Mouse (Mus musculus) adrenal gland, adult (tissue): Measurements from ENCODE around the gene Ddx20.
"Not testable (repeated sequence)": the region's sequence is repeated elsewhere in the genome, so short reads cannot be mapped to it uniquely, and the experiment has no call there.

Source experiments
- DNase-seq, 2 experiments: peaks; one replicate each; pipeline ENCODE4 v3.0.0; 2022 to 2023; ENCODE audit warnings: low spot score in 1 of 2; ENCODE audit not compliant: inconsistent age in 2 of 2

Ddx20 gene

GRCm38 (mm10) chr3:105705561-105705960, 18.2 kb upstream of the Ddx20 start:
- no peak for DNase-seq

- peak; percentile 71 to 87 for DNase-seq
These were observed 17.7 kb upstream of the Ddx20 start for GRCm38 (mm10) chr3:105705061-105705549.

GRCm38 (mm10) chr3:105704031-105705008, 16.9 kb upstream of the Ddx20 start, which contains the start of gene Inka2:
TSS of gene Inka2 (plus strand) at chr3:105704599.
- peak; percentile 90 to 94 for DNase-seq

GRCm38 (mm10) chr3:105703571-105703970, 16.2 kb upstream of the Ddx20 start:
- no peak for DNase-seq

GRCm38 (mm10) chr3:105701399-105701798, 14.0 kb upstream of the Ddx20 start:
- DNase-seq, result no peak

GRCm38 (mm10) chr3:105700786-105701185, 13.4 kb upstream of the Ddx20 start:
- DNase-seq, result not testable (repeated sequence)

- DNase-seq, result no peak
These were observed 12.0 kb upstream of the Ddx20 start for GRCm38 (mm10) chr3:105699241-105699933.

- no peak for DNase-seq
These were observed 10.9 kb upstream of the Ddx20 start for GRCm38 (mm10) chr3:105698311-105698710.

GRCm38 (mm10) chr3:105697148-105697441, 9.7 kb upstream of the Ddx20 start:
- DNase-seq, result no peak

- peak in 1 of 2 experiments; percentile 67 for DNase-seq
These were observed 9.2 kb upstream of the Ddx20 start for GRCm38 (mm10) chr3:105696387-105697147.

GRCm38 (mm10) chr3:105695476-105696386, 8.4 kb upstream of the Ddx20 start:
- peak; percentile 37 to 75 for DNase-seq

- no peak for DNase-seq
These were observed 6.1 kb upstream of the Ddx20 start for GRCm38 (mm10) chr3:105693327-105694080.

- no peak for DNase-seq
These were observed 1.2 kb upstream of the Ddx20 start for GRCm38 (mm10) chr3:105688536-105688935.

GRCm38 (mm10) chr3:105686394-105687323, 715 bp downstream of the Ddx20 start:
- DNase-seq, result peak in 1 of 2 experiments; percentile 47

- DNase-seq, result no peak
These were observed 7.0 kb downstream of the Ddx20 start for GRCm38 (mm10) chr3:105680346-105680745.

- DNase-seq, result no peak
These were observed 11.4 kb downstream of the Ddx20 start for GRCm38 (mm10) chr3:105675932-105676331.

- DNase-seq, result peak; percentile 66 to 92
These were observed 12.7 kb downstream of the Ddx20 start for GRCm38 (mm10) chr3:105674595-105675218.

GRCm38 (mm10) chr3:105670801-105671200, 16.6 kb downstream of the Ddx20 start:
- no peak for DNase-seq
